In the genomic region with DNA sequence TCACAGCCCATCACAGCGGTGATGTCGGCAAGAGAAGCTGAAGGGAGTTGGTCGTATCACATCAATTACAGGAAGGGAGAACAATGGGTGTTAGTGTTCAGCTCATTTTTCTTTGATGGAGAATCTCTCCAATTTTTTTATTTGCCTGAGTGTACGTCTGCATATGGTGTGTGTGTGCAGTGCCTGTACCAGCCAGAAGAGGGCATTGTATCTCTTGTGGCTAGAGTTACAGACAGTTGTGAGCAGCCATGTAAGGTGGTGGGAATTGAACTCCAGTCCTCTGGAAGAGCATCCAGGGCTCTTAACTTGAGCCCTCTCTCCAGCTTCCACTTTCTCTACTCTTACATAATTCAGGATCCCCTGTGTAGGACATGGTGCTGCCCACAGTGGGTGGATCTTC, we compare ENCODE assay signal across 20 mouse cellular contexts. TPM values are rescaled to one million over a fixed set of nuclear protein-coding genes. Genes with fewer than 3 reads are reported as not detected.
DNase-seq lines count a peak whose midpoint lies in the region; ATAC-seq and TF ChIP-seq lines count a peak whose summit lies in the region.
"Had no signal": no experiment of that assay in that cellular context is flagged by ENCODE, and none has a peak within 500 bp of the region (broad histone marks: within the 10 kb centered on the region; RNA-seq: fewer than 3 reads in every experiment).

No protein-coding gene starts in this region.

- no peaks in the 10 kb centered on the region for H3K4me1 ChIP-seq in forebrain, embryonic 14.5 days (ENCODE audit: control insufficient read depth, insufficient read depth, low read length)
- H3K4me1 ChIP-seq in midbrain, embryonic 11.5 days (ENCODE audit: control insufficient read depth, insufficient read depth, low read length), result no peaks in the 10 kb centered on the region
- H3K4me1 ChIP-seq: limb, embryonic 15.5 days; neural tube, embryonic 13.5 days had no signal

- H3K36me3 ChIP-seq in forebrain, embryonic 14.5 days (ENCODE audit: control insufficient read depth, insufficient read depth, low read length), result no peaks in the 10 kb centered on the region
- no peaks in the 10 kb centered on the region for H3K36me3 ChIP-seq in midbrain, embryonic 11.5 days (ENCODE audit: control insufficient read depth, insufficient read depth, low read length)
- H3K36me3 ChIP-seq: G1E; limb, embryonic 15.5 days; neural tube, embryonic 13.5 days had no signal

- 0 out of 2 replicates have a peak, but pooled peaks cover 4% of the 10 kb centered on the region for H3K9me3 ChIP-seq in forebrain, embryonic 14.5 days (replicated peaks; ENCODE audit: control insufficient read depth, low read length)
- H3K9me3 ChIP-seq in midbrain, embryonic 11.5 days (ENCODE audit: control insufficient read depth, low read length), result no peaks in the 10 kb centered on the region
- H3K9me3 ChIP-seq: G1E; limb, embryonic 15.5 days; neural tube, embryonic 13.5 days had no signal

- no peak overlapping the region for H3K4me2 ChIP-seq in forebrain, embryonic 14.5 days (ENCODE audit: low read length)
- H3K4me2 ChIP-seq in midbrain, embryonic 11.5 days, result no peak overlapping the region
- H3K4me2 ChIP-seq: limb, embryonic 15.5 days; neural tube, embryonic 13.5 days had no signal

- 93% methylated on average over 4 of the region's 4 CpGs for WGBS in forebrain, embryonic 14.5 days
- WGBS in midbrain, embryonic 11.5 days, result 90% methylated on average over 4 of the region's 4 CpGs

- ATAC-seq in forebrain, embryonic 14.5 days, result no peak
- no peak for ATAC-seq in midbrain, embryonic 11.5 days (ENCODE audit: low FRiP score)
- ATAC-seq: forebrain, embryonic 16.5 days; hindbrain, embryonic 16.5 days had no signal

- H3K9ac ChIP-seq in forebrain, embryonic 14.5 days (ENCODE audit: low read length), result no peak overlapping the region
- no peak overlapping the region for H3K9ac ChIP-seq in midbrain, embryonic 11.5 days (ENCODE audit: low read length)
- H3K9ac ChIP-seq: limb, embryonic 15.5 days; neural tube, embryonic 13.5 days had no signal

- no peak overlapping the region for H3K27ac ChIP-seq in layer of hippocampus, adult 2 months
- H3K27ac ChIP-seq in forebrain, embryonic 14.5 days (ENCODE audit: low read depth, low read length), result no peak overlapping the region
- no peak overlapping the region for H3K27ac ChIP-seq in midbrain, embryonic 11.5 days (ENCODE audit: low read depth, low read length)
- H3K27ac ChIP-seq: limb, embryonic 15.5 days; neural tube, embryonic 13.5 days had no signal

- H3K4me3 ChIP-seq in layer of hippocampus, adult 2 months, result no peak overlapping the region
- H3K4me3 ChIP-seq in forebrain, embryonic 14.5 days (ENCODE audit: low read depth, low read length), result no peak overlapping the region
- H3K4me3 ChIP-seq in midbrain, embryonic 11.5 days (ENCODE audit: low read depth, low read length), result no peak overlapping the region
- H3K4me3 ChIP-seq: limb, embryonic 15.5 days; neural tube, embryonic 13.5 days had no signal

- TF ChIP-seq CTCF in layer of hippocampus, adult 2 months (conservative IDR thresholded peaks at IDR 0.05), result peak; percentile 39

- no peak for DNase-seq in layer of hippocampus, adult 2 months (ENCODE audit: low spot score in 2 of 2)
- no peak for DNase-seq in layer of hippocampus, postnatal 25 days (ENCODE audit: extremely low spot score in 1 of 2, low spot score in 1 of 2)
- DNase-seq in thymus, postnatal 4 days, result peak; percentile 25
- no peak for DNase-seq in thymus, postnatal 0 days (ENCODE audit: low spot score)
- peak; percentile 44 for DNase-seq in ZHBTc4 (ENCODE audit: low read depth, low spot score)
- no peak for DNase-seq in forebrain, embryonic 14.5 days (ENCODE audit: low spot score)
- no peak for DNase-seq in midbrain, embryonic 11.5 days (ENCODE audit: low spot score, missing footprints)
- DNase-seq: adrenal gland, postnatal 14 days; cerebellum, adult 9-11 months; embryo, embryonic 11 days; heart, adult 18-20 months; heart, postnatal 10 days; kidney, adult 9 months; right cerebral cortex, postnatal 4 days had no signal

- H3K27me3 ChIP-seq in forebrain, embryonic 14.5 days (replicated peaks; ENCODE audit: control insufficient read depth, insufficient read depth, low read length), result no peaks in the 10 kb centered on the region
- no peaks in the 10 kb centered on the region for H3K27me3 ChIP-seq in midbrain, embryonic 11.5 days (ENCODE audit: control insufficient read depth, insufficient read depth, low read length)
- H3K27me3 ChIP-seq: limb, embryonic 15.5 days; neural tube, embryonic 13.5 days had no signal

RNA-seq across cellular contexts. Expression of a gene that starts 28.4 kb away (rescaled TPM):
- total RNA-seq in layer of hippocampus, adult 2 months (2021), result 10 to 100 TPM; 18.6 to 22.3 TPM
- 10 to 100 TPM; 22.6 to 23.7 TPM for total RNA-seq in layer of hippocampus, postnatal 25 days (2021)
- 62.3 and 62.9 TPM in 2 replicates for polyA plus RNA-seq in thymus, postnatal 0 days (2015; fragmentation: Nextera tagmentation; extraction: Ambion mirVana)
- polyA plus RNA-seq in forebrain, embryonic 14.5 days (2014; fragmentation: Nextera tagmentation; extraction: Ambion mirVana), result 28.4 and 29.5 TPM in 2 replicates
- 18.1 and 21.8 TPM in 2 replicates for polyA plus RNA-seq in midbrain, embryonic 11.5 days (2014; fragmentation: Nextera tagmentation; extraction: Ambion mirVana)

RNA-seq across cellular contexts. Expression of a gene that starts 38.4 kb away (rescaled TPM):
- under 1 TPM; 0.74 to 0.81 TPM for total RNA-seq in layer of hippocampus, adult 2 months (2021)
- under 1 TPM; 0.52 to 0.54 TPM for total RNA-seq in layer of hippocampus, postnatal 25 days (2021)
- polyA plus RNA-seq in thymus, postnatal 0 days (2015; fragmentation: Nextera tagmentation; extraction: Ambion mirVana), result 0.01 and 0.03 TPM in 2 replicates
- 0.05 TPM in 2 replicates for polyA plus RNA-seq in forebrain, embryonic 14.5 days (2014; fragmentation: Nextera tagmentation; extraction: Ambion mirVana)
- 0.07 and 0.15 TPM in 2 replicates for polyA plus RNA-seq in midbrain, embryonic 11.5 days (2014; fragmentation: Nextera tagmentation; extraction: Ambion mirVana)
- total RNA-seq: megakaryocyte, adult 5-6 weeks had no signal
- polyA plus RNA-seq: G1E had no signal

RNA-seq across cellular contexts. Expression of a gene that starts 48.4 kb away (rescaled TPM):
- 1 to 10 TPM; 3.1 to 3.9 TPM for total RNA-seq in layer of hippocampus, adult 2 months (2021)
- 1 to 10 TPM; 3.1 to 3.3 TPM for total RNA-seq in layer of hippocampus, postnatal 25 days (2021)
- 0.48 and 0.72 TPM in 2 replicates for polyA plus RNA-seq in thymus, postnatal 0 days (2015; fragmentation: Nextera tagmentation; extraction: Ambion mirVana)
- 0.67 and 0.73 TPM in 2 replicates for polyA plus RNA-seq in forebrain, embryonic 14.5 days (2014; fragmentation: Nextera tagmentation; extraction: Ambion mirVana)
- 0.62 and 0.92 TPM in 2 replicates for polyA plus RNA-seq in midbrain, embryonic 11.5 days (2014; fragmentation: Nextera tagmentation; extraction: Ambion mirVana)
- total RNA-seq: megakaryocyte, adult 5-6 weeks had no signal
- polyA plus RNA-seq: G1E had no signal

RNA-seq across cellular contexts. Expression of a gene that starts 49.0 kb away (rescaled TPM):
- total RNA-seq in layer of hippocampus, adult 2 months (2021), result 1 to 10 TPM; 5.7 to 6.5 TPM
- total RNA-seq in layer of hippocampus, postnatal 25 days (2021), result 1 to 10 TPM; 4.4 to 7.3 TPM
- polyA plus RNA-seq in thymus, postnatal 0 days (2015; fragmentation: Nextera tagmentation; extraction: Ambion mirVana), result 8.1 and 10.1 TPM in 2 replicates
- 2.6 and 2.7 TPM in 2 replicates for polyA plus RNA-seq in forebrain, embryonic 14.5 days (2014; fragmentation: Nextera tagmentation; extraction: Ambion mirVana)
- polyA plus RNA-seq in midbrain, embryonic 11.5 days (2014; fragmentation: Nextera tagmentation; extraction: Ambion mirVana), result 1.9 and 2.4 TPM in 2 replicates

Comparison
In these comparisons a context has a peak if more than half of its experiments do, and no peak if none do; other contexts are left out.
1. DNase-seq: peak in thymus, postnatal 4 days (single experiment) and ZHBTc4 (single experiment); none in layer of hippocampus, adult 2 months (0 of 2), layer of hippocampus, postnatal 25 days (0 of 2), thymus, postnatal 0 days (single experiment), forebrain, embryonic 14.5 days (single experiment) and midbrain, embryonic 11.5 days (single experiment).